Mouse (Mus musculus): ENCODE results near the gene Heatr5a. TPM values are rescaled to one million over a fixed set of nuclear protein-coding genes. Genes with fewer than 3 reads are reported as not detected.

Gene Heatr5a
- polyA plus RNA-seq, 1 experiment from 2014 or later = 6.2 TPM

DNA sequence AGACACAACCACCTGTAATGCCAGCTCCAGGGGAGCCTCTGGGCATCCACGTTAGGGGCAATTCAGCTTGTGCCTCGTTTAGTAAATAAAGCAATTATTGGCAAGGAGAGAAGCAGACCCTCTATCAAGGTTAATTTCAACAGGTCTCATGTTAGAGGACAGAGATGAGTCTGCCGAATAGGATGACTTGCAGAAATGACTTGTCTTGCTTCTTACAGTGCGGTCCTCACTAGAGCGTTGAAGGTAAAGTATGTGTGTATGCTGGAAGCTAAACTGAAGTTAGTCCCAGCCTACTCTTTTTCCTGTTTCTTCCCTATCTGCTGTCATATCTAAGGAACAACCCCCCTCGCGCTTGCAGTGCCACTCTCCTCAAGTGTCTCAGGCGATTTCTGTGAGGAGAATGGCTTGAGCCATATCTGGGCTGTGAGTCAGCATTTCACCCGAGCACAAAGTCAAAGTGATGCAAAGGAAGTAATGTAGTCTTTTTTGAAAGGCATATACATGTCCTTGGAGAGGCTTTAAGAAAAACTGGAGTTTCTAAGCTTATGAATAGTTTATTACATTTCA lies 27.3 kb upstream of the Heatr5a start:
- Histone ChIP-seq H3K27ac (no peak overlapping the region), H3K9me3 (replicated peaks) (no peaks in the 10 kb centered on the region), H3K4me1 (replicated peaks) (no peaks in the 10 kb centered on the region), H3K36me3 (peaks cover 31% of the 10 kb centered on the region), H3K4me2 (no peak overlapping the region), H3K27me3 (no peaks in the 10 kb centered on the region), H3K9ac (no peak overlapping the region), H3K4me3 (no peak overlapping the region)
- WGBS = 72% methylated on average over 9 of the region's 9 CpGs
- no peak for ATAC-seq (replicated peaks; ENCODE audit: insufficient number of reproducible peaks, insufficient read depth, low FRiP score, low read depth)

- Histone ChIP-seq H3K4me1 (replicated peaks) (no peaks in the 10 kb centered on the region), H3K27ac (no peak overlapping the region), H3K4me2 (no peak overlapping the region), H3K27me3 (no peaks in the 10 kb centered on the region), H3K9ac (no peak overlapping the region), H3K36me3 (peaks cover 31% of the 10 kb centered on the region), H3K4me3 (no peak overlapping the region), H3K9me3 (replicated peaks) (no peaks in the 10 kb centered on the region)
- ATAC-seq (replicated peaks; ENCODE audit: insufficient number of reproducible peaks, insufficient read depth, low FRiP score, low read depth) = no peak
- 83% methylated on average over 1 of the region's 1 CpGs for WGBS
Observed at GRCm38 (mm10) chr12:51995738-51996536, 24.8 kb upstream of the Heatr5a start.

- 65% methylated on average over 2 of the region's 2 CpGs for WGBS
- no peaks in the 10 kb centered on the region for H3K9me3 ChIP-seq (replicated peaks)
- peaks cover 5% of the 10 kb centered on the region for H3K36me3 ChIP-seq
- H3K9ac ChIP-seq = no peak overlapping the region
- peaks cover 5% of the 10 kb centered on the region; the same call in 1 of the 2 replicates for H3K4me1 ChIP-seq (replicated peaks)
- no peak for ATAC-seq (replicated peaks; ENCODE audit: insufficient number of reproducible peaks, insufficient read depth, low FRiP score, low read depth)
- H3K4me2 ChIP-seq = no peak overlapping the region
- H3K27me3 ChIP-seq = no peaks in the 10 kb centered on the region
- no peak overlapping the region for H3K27ac ChIP-seq
- H3K4me3 ChIP-seq = no peak overlapping the region
Observed at GRCm38 (mm10) chr12:51990629-51991028, 19.5 kb upstream of the Heatr5a start.

DNA sequence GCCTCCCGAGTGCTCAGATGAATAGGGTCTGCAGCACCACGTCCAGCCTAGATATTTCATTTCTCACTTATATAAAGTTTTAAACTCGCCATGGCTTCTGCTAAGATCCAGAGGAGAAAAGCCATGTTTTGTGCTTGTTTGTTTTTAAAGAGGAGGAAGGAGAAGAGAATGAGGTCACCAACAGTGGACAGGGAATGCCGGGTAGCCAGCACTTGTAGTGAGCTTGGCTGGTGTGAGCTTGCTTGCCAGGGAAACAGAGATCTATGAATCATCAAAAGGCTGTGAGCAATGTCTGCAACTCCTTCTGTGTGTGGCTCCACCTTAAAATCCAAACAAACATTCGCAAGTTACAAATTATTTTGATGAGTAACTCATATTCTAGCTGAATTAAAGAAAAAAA lies 17.4 kb upstream of the Heatr5a start:
- peaks cover 10% of the 10 kb centered on the region; the same call in 1 of the 2 replicates for H3K4me1 ChIP-seq (replicated peaks)
- no peaks in the 10 kb centered on the region for H3K9me3 ChIP-seq (replicated peaks)
- no peak overlapping the region for H3K4me3 ChIP-seq
- no peak for ATAC-seq (replicated peaks; ENCODE audit: insufficient number of reproducible peaks, insufficient read depth, low FRiP score, low read depth)
- H3K36me3 ChIP-seq = no peaks in the 10 kb centered on the region; the same call in 1 of the 2 replicates
- 79% methylated on average over 5 of the region's 5 CpGs for WGBS
- no peak overlapping the region for H3K9ac ChIP-seq
- H3K27me3 ChIP-seq = no peaks in the 10 kb centered on the region
- H3K27ac ChIP-seq = no peak overlapping the region
- no peak overlapping the region for H3K4me2 ChIP-seq

DNA sequence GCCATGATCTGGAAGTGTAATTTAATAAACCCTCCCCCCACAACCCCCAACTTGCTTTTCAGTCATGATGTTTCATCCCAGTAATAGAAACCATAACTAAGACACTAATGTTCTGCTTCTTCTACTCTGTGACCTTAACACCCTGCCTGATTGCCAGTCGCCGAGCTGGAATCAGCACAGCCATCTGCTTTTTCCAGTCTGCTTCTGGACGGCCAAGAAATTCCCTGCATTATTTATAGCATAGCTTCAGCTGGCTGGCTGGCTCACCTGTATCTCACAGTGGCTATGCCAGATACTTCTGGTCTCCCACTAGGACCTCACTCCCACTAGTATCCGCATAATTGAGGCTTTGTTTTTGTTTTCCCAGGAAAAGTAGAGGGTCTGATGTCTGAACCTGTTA lies 14.7 kb upstream of the Heatr5a start:
- Histone ChIP-seq H3K9ac (no peak overlapping the region), H3K9me3 (replicated peaks) (no peaks in the 10 kb centered on the region), H3K4me2 (no peak overlapping the region), H3K27me3 (no peaks in the 10 kb centered on the region), H3K36me3 (no peaks in the 10 kb centered on the region; the same call in 1 of the 2 replicates), H3K4me3 (no peak overlapping the region), H3K4me1 (replicated peaks) (peaks cover 10% of the 10 kb centered on the region; the same call in 1 of the 2 replicates), H3K27ac (no peak overlapping the region)
- no peak for ATAC-seq (replicated peaks; ENCODE audit: insufficient number of reproducible peaks, insufficient read depth, low FRiP score, low read depth)
- 46% methylated on average over 4 of the region's 4 CpGs for WGBS

DNA sequence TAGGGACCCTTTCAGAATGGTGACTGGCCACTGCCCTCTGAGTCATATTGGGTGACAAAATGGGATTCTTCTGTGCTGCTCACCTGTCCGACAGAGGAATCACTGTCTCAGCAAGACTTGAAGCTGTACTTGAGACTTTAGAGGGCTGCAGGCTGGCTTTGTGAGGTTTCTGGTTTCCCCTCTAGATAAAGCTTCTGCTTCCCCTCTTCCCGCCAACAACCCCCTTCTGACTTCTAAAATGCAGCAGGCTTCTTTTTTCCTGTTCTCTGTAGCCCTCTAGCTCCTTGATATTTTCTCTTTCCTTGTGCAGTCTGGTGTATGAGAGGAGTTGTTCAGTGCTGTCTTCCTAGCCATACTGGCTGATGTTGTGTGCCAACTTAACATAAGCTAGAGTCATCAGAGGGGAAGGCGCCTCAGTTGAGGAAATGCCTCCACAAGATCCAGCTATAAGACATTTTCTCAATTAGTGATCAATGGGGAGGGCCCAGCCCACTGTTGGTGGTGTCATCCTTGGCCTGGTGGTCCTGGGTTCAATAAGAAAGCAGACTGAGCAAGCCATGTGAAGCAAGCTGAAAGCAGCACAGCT lies 14.1 kb upstream of the Heatr5a start:
- no peak overlapping the region for H3K4me2 ChIP-seq
- no peak overlapping the region for H3K27ac ChIP-seq
- H3K4me1 ChIP-seq (replicated peaks) = peaks cover 10% of the 10 kb centered on the region; the same call in 1 of the 2 replicates
- no peaks in the 10 kb centered on the region for H3K27me3 ChIP-seq
- no peaks in the 10 kb centered on the region; the same call in 1 of the 2 replicates for H3K36me3 ChIP-seq
- H3K4me3 ChIP-seq = no peak overlapping the region
- no peak for ATAC-seq (replicated peaks; ENCODE audit: insufficient number of reproducible peaks, insufficient read depth, low FRiP score, low read depth)
- no peak overlapping the region for H3K9ac ChIP-seq
- H3K9me3 ChIP-seq (replicated peaks) = no peaks in the 10 kb centered on the region
- 87% methylated on average over 3 of the region's 3 CpGs for WGBS

GRCm38 (mm10) chr12:51983625-51984024 lies 12.5 kb upstream of the Heatr5a start:
- Histone ChIP-seq H3K36me3 (no peaks in the 10 kb centered on the region; the same call in 1 of the 2 replicates), H3K4me1 (replicated peaks) (peaks cover 10% of the 10 kb centered on the region; the same call in 1 of the 2 replicates), H3K27me3 (no peaks in the 10 kb centered on the region), H3K27ac (no peak overlapping the region), H3K9ac (no peak overlapping the region), H3K4me2 (no peak overlapping the region), H3K4me3 (no peak overlapping the region), H3K9me3 (replicated peaks) (no peaks in the 10 kb centered on the region)
- no peak for ATAC-seq (replicated peaks; ENCODE audit: insufficient number of reproducible peaks, insufficient read depth, low FRiP score, low read depth)
- 96% methylated on average over 1 of the region's 1 CpGs for WGBS

DNA sequence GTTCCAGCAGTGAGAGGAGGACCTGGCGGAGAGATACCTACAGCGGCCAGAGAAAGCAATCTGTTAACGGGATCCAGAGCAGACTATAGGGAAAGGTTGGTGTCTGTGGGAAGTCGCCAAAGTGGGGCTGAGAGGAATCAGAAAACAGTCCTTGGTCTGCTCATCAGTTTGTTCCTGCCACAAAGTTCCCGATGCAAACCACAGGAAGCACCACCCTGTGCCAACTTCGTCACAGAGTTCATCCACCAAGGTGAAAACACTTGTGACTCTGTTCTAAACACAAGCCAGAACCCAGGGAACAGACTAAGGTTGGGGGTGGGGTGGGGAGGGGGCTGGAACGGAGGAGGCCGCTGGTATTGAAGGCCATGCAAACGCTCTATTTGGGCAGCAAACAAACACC lies 5.4 kb upstream of the Heatr5a start:
- WGBS = 62% methylated on average over 9 of the region's 9 CpGs
- H3K4me1 ChIP-seq (replicated peaks) = no peaks in the 10 kb centered on the region
- no peak overlapping the region for H3K4me3 ChIP-seq
- H3K4me2 ChIP-seq = no peak overlapping the region
- no peaks in the 10 kb centered on the region for H3K9me3 ChIP-seq (replicated peaks)
- no peaks in the 10 kb centered on the region for H3K36me3 ChIP-seq
- no peak overlapping the region for H3K27ac ChIP-seq
- no peaks in the 10 kb centered on the region for H3K27me3 ChIP-seq
- ATAC-seq (replicated peaks; ENCODE audit: insufficient number of reproducible peaks, insufficient read depth, low FRiP score, low read depth) = no peak
- H3K9ac ChIP-seq = no peak overlapping the region

GRCm38 (mm10) chr12:51974381-51974780 lies 3.3 kb upstream of the Heatr5a start:
- Histone ChIP-seq H3K4me2 (no peak overlapping the region), H3K27ac (no peak overlapping the region), H3K4me3 (no peak overlapping the region), H3K9me3 (replicated peaks) (no peaks in the 10 kb centered on the region), H3K27me3 (no peaks in the 10 kb centered on the region), H3K4me1 (replicated peaks) (peaks cover 7% of the 10 kb centered on the region), H3K9ac (no peak overlapping the region), H3K36me3 (no peaks in the 10 kb centered on the region)
- WGBS = 96% methylated on average over 1 of the region's 1 CpGs
- no peak for ATAC-seq (replicated peaks; ENCODE audit: insufficient number of reproducible peaks, insufficient read depth, low FRiP score, low read depth)

DNA sequence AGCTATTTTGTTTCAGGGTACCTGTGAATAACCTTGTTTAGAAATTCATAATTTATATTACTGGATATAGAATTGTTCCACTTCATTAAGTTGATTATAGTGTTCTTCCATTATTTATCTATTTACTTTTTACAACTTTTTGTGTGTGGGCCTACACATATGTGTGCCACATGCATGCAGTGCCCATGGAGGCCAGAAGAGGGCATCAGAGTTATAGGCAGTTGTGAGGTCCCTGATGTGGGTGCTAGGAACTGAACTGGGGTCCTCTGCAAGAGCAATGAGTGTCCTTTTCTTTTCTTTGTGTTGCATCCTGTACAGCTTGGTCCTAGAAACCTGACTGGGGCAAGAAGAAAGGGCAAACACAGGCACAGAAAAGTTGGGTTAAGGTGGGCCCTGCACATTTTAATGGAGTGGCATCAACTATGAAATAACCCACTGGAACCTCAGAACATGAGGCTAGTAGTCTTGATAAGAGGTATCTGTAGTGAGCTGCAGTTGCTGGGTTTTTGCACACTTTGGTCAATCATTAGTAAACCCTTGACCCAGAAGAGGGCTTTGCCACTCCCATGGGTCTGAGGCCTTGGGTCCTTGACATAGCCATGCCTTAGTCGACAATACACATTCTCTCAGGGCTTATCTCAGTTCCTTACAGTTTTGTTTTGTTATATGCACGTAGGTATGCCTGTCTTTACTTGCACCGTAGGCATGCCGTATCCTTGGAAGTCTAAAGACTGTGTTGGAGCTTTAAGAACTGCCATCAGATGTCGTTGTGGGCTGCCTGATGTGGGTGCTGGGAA lies 1.3 kb upstream of the Heatr5a start:
- Histone ChIP-seq H3K9ac (no peak overlapping the region), H3K4me3 (no peak overlapping the region), H3K27me3 (no peaks in the 10 kb centered on the region), H3K9me3 (replicated peaks) (no peaks in the 10 kb centered on the region), H3K4me2 (no peak overlapping the region), H3K4me1 (replicated peaks) (peaks cover 12% of the 10 kb centered on the region), H3K27ac (no peak overlapping the region), H3K36me3 (no peaks in the 10 kb centered on the region)
- no peak for ATAC-seq (replicated peaks; ENCODE audit: insufficient number of reproducible peaks, insufficient read depth, low FRiP score, low read depth)
- WGBS = 84% methylated on average over 5 of the region's 5 CpGs
